34 mouse cellular contexts compared by ENCODE assay signal in genomic region chr1:21777560-21777959, GRCm38 (mm10).
"Had no signal": no experiment of that assay in that cellular context is flagged by ENCODE, and none has a peak within 500 bp of the region (broad histone marks: within the 10 kb centered on the region; RNA-seq: fewer than 3 reads in every experiment).

No protein-coding gene starts in this region.

- H3K27ac ChIP-seq: heart, adult 2 months; heart, embryonic 10.5 days; heart, embryonic 13.5 days; heart, embryonic 15.5 days; hindbrain, embryonic 10.5 days; hindbrain, embryonic 12.5 days; hindbrain, embryonic 13.5 days; hindbrain, embryonic 14.5 days; hindbrain, embryonic 15.5 days; hindbrain, postnatal 0 days; intestine, embryonic 15.5 days; layer of hippocampus, adult 2 months; left cerebral cortex, adult 2 months had no signal

- H3K9me3 ChIP-seq: heart, embryonic 10.5 days; heart, embryonic 12.5 days; heart, embryonic 13.5 days; heart, embryonic 15.5 days; hindbrain, embryonic 10.5 days; hindbrain, embryonic 12.5 days; hindbrain, embryonic 13.5 days; hindbrain, embryonic 15.5 days; intestine, embryonic 15.5 days had no signal

- H3K36me3 ChIP-seq: heart, embryonic 10.5 days; heart, embryonic 12.5 days; heart, embryonic 13.5 days; heart, embryonic 15.5 days; hindbrain, embryonic 10.5 days; hindbrain, embryonic 12.5 days; hindbrain, embryonic 13.5 days; hindbrain, embryonic 15.5 days; intestine, embryonic 15.5 days had no signal

- ATAC-seq: hindbrain, embryonic 16.5 days; hindbrain, postnatal 0 days; inflammation-experienced regulatory T-cells, adult 6 months; intestine, embryonic 15.5 days; intestine, embryonic 16.5 days; intestine, postnatal 0 days had no signal

- H3K27me3 ChIP-seq: heart, embryonic 12.5 days; heart, embryonic 13.5 days; heart, embryonic 15.5 days; hindbrain, embryonic 12.5 days; hindbrain, embryonic 13.5 days; hindbrain, embryonic 15.5 days; intestine, embryonic 15.5 days had no signal

- H3K9ac ChIP-seq: heart, embryonic 12.5 days; heart, embryonic 13.5 days; heart, embryonic 15.5 days; hindbrain, embryonic 12.5 days; hindbrain, embryonic 13.5 days; hindbrain, embryonic 14.5 days; hindbrain, embryonic 15.5 days; intestine, embryonic 15.5 days had no signal

- DNase-seq: heart, adult 2 months; heart, postnatal 10 days; heart, postnatal 14 days; heart, postnatal 36 days; heart, postnatal 4 days; kidney, adult 11 months; kidney, adult 18-20 months; kidney, adult 2 months; kidney, adult 8-10 months; kidney, adult 9 months; kidney, postnatal 10 days; kidney, postnatal 14 days; kidney, postnatal 36 days; kidney, postnatal 4 days; layer of hippocampus, adult 9-11 months; layer of hippocampus, postnatal 36 days had no signal

- H3K4me2 ChIP-seq: heart, embryonic 11.5 days; heart, embryonic 12.5 days; heart, embryonic 13.5 days; heart, embryonic 15.5 days; hindbrain, embryonic 12.5 days; hindbrain, embryonic 13.5 days; hindbrain, embryonic 14.5 days; hindbrain, embryonic 15.5 days; intestine, embryonic 15.5 days had no signal

- H3K4me1 ChIP-seq: heart, embryonic 10.5 days; heart, embryonic 15.5 days; hindbrain, embryonic 10.5 days; hindbrain, embryonic 12.5 days; hindbrain, embryonic 13.5 days; hindbrain, embryonic 15.5 days; intestine, embryonic 15.5 days had no signal

- H3K4me3 ChIP-seq: heart, adult 2 months; heart, embryonic 10.5 days; heart, embryonic 12.5 days; heart, embryonic 13.5 days; heart, embryonic 15.5 days; hindbrain, embryonic 10.5 days; hindbrain, embryonic 12.5 days; hindbrain, embryonic 13.5 days; hindbrain, embryonic 15.5 days; intestine, embryonic 15.5 days; layer of hippocampus, adult 2 months; left cerebral cortex, adult 2 months had no signal
